Mouse (Mus musculus): ENCODE data around the gene Vipas39. TPM values are rescaled to one million over a fixed set of nuclear protein-coding genes. Genes with fewer than 3 reads are reported as not detected.

Vipas39 gene
- polyA plus RNA-seq, 1 experiment from 2014 or later = 25.7 TPM

GRCm38 (mm10) chr12:87201694-87202093 is 64.4 kb downstream of the Vipas39 start:
- WGBS = 63% methylated on average over 5 of the region's 5 CpGs

DNA sequence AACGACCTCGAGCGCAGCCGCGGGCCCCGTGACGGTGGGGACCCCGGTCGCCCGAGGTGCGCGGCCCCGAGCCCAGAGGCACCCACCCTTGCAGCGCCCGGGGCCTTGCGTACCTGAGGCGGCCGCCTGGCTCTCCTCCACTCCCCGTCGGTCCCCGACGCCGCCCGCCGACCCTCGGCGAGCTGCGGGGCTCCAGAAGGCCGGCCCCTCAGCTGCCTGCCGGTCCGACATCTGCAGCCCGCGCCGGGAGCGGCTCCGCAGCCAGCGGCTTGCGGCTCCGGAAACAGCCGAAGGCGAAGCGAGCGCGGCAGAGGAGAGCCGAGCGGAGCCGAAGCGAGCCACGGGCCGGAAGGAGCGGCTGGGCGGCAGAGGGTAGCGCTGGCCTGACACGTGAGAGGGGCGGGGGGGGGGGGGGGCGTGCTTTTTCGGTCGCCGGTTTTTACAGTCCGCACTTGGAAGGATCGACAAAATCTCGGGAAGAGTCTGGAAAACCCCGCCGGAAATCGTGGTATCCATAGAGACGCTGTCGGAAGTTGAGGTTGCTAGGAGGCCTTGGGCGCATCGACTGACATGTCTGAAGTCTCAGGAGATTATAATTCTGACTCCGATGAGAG is 66.0 kb downstream of the Vipas39 start, which contains the start of gene Tmed8:
TSS of gene Tmed8 (minus strand) at position 482 of the 614 bp plus-strand sequence.
- peak; percentile 87 for DNase-seq (ENCODE audit: low spot score)
- H3K9ac ChIP-seq (replicated peaks; ENCODE audit: low read depth) = peak within 1 kb of the TSS; percentile 80
- TF ChIP-seq CTCF (IDR thresholded peaks at IDR 0.05) (no peak), EP300 (IDR thresholded peaks at IDR 0.05) (no peak)
- no peaks in the 10 kb centered on the region for H3K9me3 ChIP-seq (ENCODE audit: low read length)
- 0 out of 2 replicates have a peak, but pooled peaks cover 4% of the 10 kb centered on the region for H3K4me1 ChIP-seq (ENCODE audit: insufficient read depth, low read depth, low read length)
- no peak within 1 kb of the TSS for H3K27ac ChIP-seq (ENCODE audit: low read length)
- ATAC-seq = peak; percentile 96
- no peaks in the 10 kb centered on the region for H3K36me3 ChIP-seq (ENCODE audit: insufficient read depth, low read length)
- 0% methylated on average over 36 of the region's 70 CpGs for WGBS
- peak within 1 kb of the TSS; percentile 90 for H3K4me3 ChIP-seq (ENCODE audit: low read depth, low read length)
- peak within 1 kb of the TSS; percentile 92 for H3K4me2 ChIP-seq (replicated peaks; ENCODE audit: low read depth, low read length)
- no peaks in the 10 kb centered on the region for H3K27me3 ChIP-seq (replicated peaks; ENCODE audit: insufficient read depth, low read length)

More at GRCm38 (mm10) chr12:87201694-87202093, 64.4 kb downstream of the Vipas39 start:
- Histone ChIP-seq H3K9ac (replicated peaks; ENCODE audit: low read depth) (no peak overlapping the region), H3K27ac (ENCODE audit: low read length) (no peak overlapping the region), H3K36me3 (ENCODE audit: insufficient read depth, low read length) (no peaks in the 10 kb centered on the region), H3K4me3 (ENCODE audit: low read depth, low read length) (no peak overlapping the region), H3K4me2 (replicated peaks; ENCODE audit: low read depth, low read length) (no peak overlapping the region), H3K9me3 (ENCODE audit: low read length) (no peaks in the 10 kb centered on the region), H3K27me3 (replicated peaks; ENCODE audit: insufficient read depth, low read length) (no peaks in the 10 kb centered on the region), H3K4me1 (ENCODE audit: insufficient read depth, low read depth, low read length) (0 out of 2 replicates have a peak, but pooled peaks cover 4% of the 10 kb centered on the region)
- DNase-seq (ENCODE audit: low spot score) (no peak), ATAC-seq (no peak)
- TF ChIP-seq CTCF (IDR thresholded peaks at IDR 0.05) = no peak
- TF ChIP-seq EP300 (IDR thresholded peaks at IDR 0.05) = no peak

- H3K4me1 ChIP-seq (ENCODE audit: insufficient read depth, low read depth, low read length) = 0 out of 2 replicates have a peak, but pooled peaks cover 4% of the 10 kb centered on the region
- H3K4me3 ChIP-seq (ENCODE audit: low read depth, low read length) = peak within 1 kb of the TSS; percentile 90
- H3K9ac ChIP-seq (replicated peaks; ENCODE audit: low read depth) = peak within 1 kb of the TSS; percentile 80
- ATAC-seq = peak; percentile 55
- no peak within 1 kb of the TSS for H3K27ac ChIP-seq (ENCODE audit: low read length)
- no peak for TF ChIP-seq EP300 (IDR thresholded peaks at IDR 0.05)
- no peak for TF ChIP-seq CTCF (IDR thresholded peaks at IDR 0.05)
- no peaks in the 10 kb centered on the region for H3K27me3 ChIP-seq (replicated peaks; ENCODE audit: insufficient read depth, low read length)
- no peaks in the 10 kb centered on the region for H3K36me3 ChIP-seq (ENCODE audit: insufficient read depth, low read length)
- 1% methylated on average over 34 of the region's 38 CpGs for WGBS
- H3K9me3 ChIP-seq (ENCODE audit: low read length) = no peaks in the 10 kb centered on the region
- peak within 1 kb of the TSS; percentile 92 for H3K4me2 ChIP-seq (replicated peaks; ENCODE audit: low read depth, low read length)
- peak; percentile 66 for DNase-seq (ENCODE audit: low spot score)
Observed at GRCm38 (mm10) chr12:87199206-87199972, 66.7 kb downstream of the Vipas39 start, which contains the start of gene Samd15. Gene Samd15, plus strand, starts transcription at chr12:87199723.

DNA sequence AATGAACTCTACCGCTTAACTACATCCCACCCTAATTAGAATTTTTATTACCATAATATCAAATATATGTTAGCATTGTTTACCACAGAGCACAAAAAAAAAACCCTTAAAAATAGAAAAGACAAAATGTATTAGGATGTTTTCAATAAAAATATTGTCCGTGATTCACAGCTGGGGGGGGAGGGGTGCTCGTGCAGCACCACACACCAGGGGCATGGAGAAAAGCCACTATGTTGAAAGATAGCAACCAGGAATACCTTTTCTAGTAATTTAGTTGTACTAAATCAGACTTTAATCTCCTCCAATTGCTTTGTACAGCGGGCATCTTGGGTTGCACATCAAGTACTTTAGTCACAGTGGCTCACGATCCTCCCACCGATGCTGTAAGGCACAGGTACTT is 67.3 kb downstream of the Vipas39 start:
- no peak for DNase-seq (ENCODE audit: low spot score)
- no peak for ATAC-seq
- 58% methylated on average over 6 of the region's 6 CpGs for WGBS
- Histone ChIP-seq H3K27ac (ENCODE audit: low read length) (no peak overlapping the region), H3K4me1 (ENCODE audit: insufficient read depth, low read depth, low read length) (0 out of 2 replicates have a peak, but pooled peaks cover 4% of the 10 kb centered on the region), H3K9me3 (ENCODE audit: low read length) (no peaks in the 10 kb centered on the region), H3K4me3 (ENCODE audit: low read depth, low read length) (no peak overlapping the region), H3K4me2 (replicated peaks; ENCODE audit: low read depth, low read length) (peak overlapping the region; percentile 92), H3K9ac (replicated peaks; ENCODE audit: low read depth) (no peak overlapping the region; the same call in 1 of the 2 replicates), H3K36me3 (ENCODE audit: insufficient read depth, low read length) (no peaks in the 10 kb centered on the region), H3K27me3 (replicated peaks; ENCODE audit: insufficient read depth, low read length) (no peaks in the 10 kb centered on the region)
- TF ChIP-seq EP300 (IDR thresholded peaks at IDR 0.05) (no peak), CTCF (IDR thresholded peaks at IDR 0.05) (no peak)

- 0 out of 2 replicates have a peak, but pooled peaks cover 4% of the 10 kb centered on the region for H3K4me1 ChIP-seq (ENCODE audit: insufficient read depth, low read depth, low read length)
- DNase-seq (ENCODE audit: low spot score) (no peak), ATAC-seq (no peak)
- no peak overlapping the region for H3K4me3 ChIP-seq (ENCODE audit: low read depth, low read length)
- H3K4me2 ChIP-seq (replicated peaks; ENCODE audit: low read depth, low read length) = no peak overlapping the region
- no peak overlapping the region for H3K9ac ChIP-seq (replicated peaks; ENCODE audit: low read depth)
- no peak overlapping the region for H3K27ac ChIP-seq (ENCODE audit: low read length)
- TF ChIP-seq CTCF (IDR thresholded peaks at IDR 0.05) (no peak), EP300 (IDR thresholded peaks at IDR 0.05) (no peak)
- no peaks in the 10 kb centered on the region for H3K9me3 ChIP-seq (ENCODE audit: low read length)
- H3K36me3 ChIP-seq (ENCODE audit: insufficient read depth, low read length) = no peaks in the 10 kb centered on the region
- H3K27me3 ChIP-seq (replicated peaks; ENCODE audit: insufficient read depth, low read length) = no peaks in the 10 kb centered on the region
Observed at GRCm38 (mm10) chr12:87196310-87196709, 69.7 kb downstream of the Vipas39 start.

- no peaks in the 10 kb centered on the region for H3K27me3 ChIP-seq (replicated peaks; ENCODE audit: insufficient read depth, low read length)
- H3K9me3 ChIP-seq (ENCODE audit: low read length) = no peaks in the 10 kb centered on the region
- DNase-seq (ENCODE audit: low spot score) (no peak), ATAC-seq (no peak)
- no peak overlapping the region for H3K9ac ChIP-seq (replicated peaks; ENCODE audit: low read depth)
- H3K36me3 ChIP-seq (ENCODE audit: insufficient read depth, low read length) = no peaks in the 10 kb centered on the region
- H3K4me1 ChIP-seq (ENCODE audit: insufficient read depth, low read depth, low read length) = 0 out of 2 replicates have a peak, but pooled peaks cover 4% of the 10 kb centered on the region
- no peak for TF ChIP-seq EP300 (IDR thresholded peaks at IDR 0.05)
- TF ChIP-seq CTCF (IDR thresholded peaks at IDR 0.05) = no peak
- H3K27ac ChIP-seq (ENCODE audit: low read length) = no peak overlapping the region
- WGBS = 31% methylated on average over 1 of the region's 1 CpGs
- H3K4me2 ChIP-seq (replicated peaks; ENCODE audit: low read depth, low read length) = no peak overlapping the region
- no peak overlapping the region for H3K4me3 ChIP-seq (ENCODE audit: low read depth, low read length)
Observed at GRCm38 (mm10) chr12:87195069-87195468, 71.0 kb downstream of the Vipas39 start.

All from lung, postnatal 0 days (tissue).